Mouse (Mus musculus): Measurements from ENCODE around the gene Dcaf8.

Dcaf8 gene

GRCm38 (mm10) chr1:172147835-172148278 is at the start of gene Dcaf8:
Gene Dcaf8, plus strand, starts transcription at chr1:172148084.
- DNase-seq (ENCODE audit: low spot score in 2 of 2) = peak; percentile 92 to 94

- no peak for DNase-seq (ENCODE audit: low spot score in 2 of 2)
These were observed 48.4 kb upstream of the Dcaf8 start for GRCm38 (mm10) chr1:172099325-172100033.

- DNase-seq (ENCODE audit: low spot score in 2 of 2) = no peak
These were observed 44.3 kb upstream of the Dcaf8 start for GRCm38 (mm10) chr1:172103619-172104018.

- DNase-seq (ENCODE audit: low spot score in 2 of 2) = no peak
These were observed 42.8 kb upstream of the Dcaf8 start for GRCm38 (mm10) chr1:172105101-172105500.

- no peak for DNase-seq (ENCODE audit: low spot score in 2 of 2)
These were observed 40.0 kb upstream of the Dcaf8 start for GRCm38 (mm10) chr1:172107777-172108477.

- no peak for DNase-seq (ENCODE audit: low spot score in 2 of 2)
These were observed 30.9 kb upstream of the Dcaf8 start for GRCm38 (mm10) chr1:172116948-172117347.

GRCm38 (mm10) chr1:172119100-172119499 is 28.8 kb upstream of the Dcaf8 start:
- no peak for DNase-seq (ENCODE audit: low spot score in 2 of 2)

- peak in 1 of 2 experiments; percentile 14 for DNase-seq (ENCODE audit: low spot score in 2 of 2)
These were observed 28.2 kb upstream of the Dcaf8 start for GRCm38 (mm10) chr1:172119720-172120119.

GRCm38 (mm10) chr1:172122671-172123070 is 25.2 kb upstream of the Dcaf8 start:
- DNase-seq (ENCODE audit: low spot score in 2 of 2) = no peak

- DNase-seq (ENCODE audit: low spot score in 2 of 2) = no peak
These were observed 23.3 kb upstream of the Dcaf8 start for GRCm38 (mm10) chr1:172124572-172124971.

- DNase-seq (ENCODE audit: low spot score in 2 of 2) = peak; percentile 64 to 67
These were observed 21.2 kb upstream of the Dcaf8 start, which contains the start of gene Pex19 for GRCm38 (mm10) chr1:172126376-172127347. Gene Pex19, plus strand, starts transcription at chr1:172126755.

- no peak for DNase-seq (ENCODE audit: low spot score in 2 of 2)
These were observed 20.4 kb upstream of the Dcaf8 start for GRCm38 (mm10) chr1:172127487-172127886.

- no peak for DNase-seq (ENCODE audit: low spot score in 2 of 2)
These were observed 19.3 kb upstream of the Dcaf8 start for GRCm38 (mm10) chr1:172128563-172128962.

GRCm38 (mm10) chr1:172129108-172129507 is 18.8 kb upstream of the Dcaf8 start:
- no peak for DNase-seq (ENCODE audit: low spot score in 2 of 2)

- no peak for DNase-seq (ENCODE audit: low spot score in 2 of 2)
These were observed 18.1 kb upstream of the Dcaf8 start for GRCm38 (mm10) chr1:172129780-172130179.

- no peak for DNase-seq (ENCODE audit: low spot score in 2 of 2)
These were observed 15.6 kb upstream of the Dcaf8 start for GRCm38 (mm10) chr1:172132319-172132718.

GRCm38 (mm10) chr1:172133535-172133934 is 14.3 kb upstream of the Dcaf8 start:
- no peak for DNase-seq (ENCODE audit: low spot score in 2 of 2)

- DNase-seq (ENCODE audit: low spot score in 2 of 2) = no peak
These were observed 13.8 kb upstream of the Dcaf8 start for GRCm38 (mm10) chr1:172134072-172134471.

- no peak for DNase-seq (ENCODE audit: low spot score in 2 of 2)
These were observed 7.7 kb upstream of the Dcaf8 start for GRCm38 (mm10) chr1:172140160-172140559.

GRCm38 (mm10) chr1:172140825-172141224 is 7.1 kb upstream of the Dcaf8 start:
- no peak for DNase-seq (ENCODE audit: low spot score in 2 of 2)

- no peak for DNase-seq (ENCODE audit: low spot score in 2 of 2)
These were observed 6.4 kb upstream of the Dcaf8 start for GRCm38 (mm10) chr1:172141529-172141928.

GRCm38 (mm10) chr1:172143570-172143969 is 4.3 kb upstream of the Dcaf8 start:
- DNase-seq (ENCODE audit: low spot score in 2 of 2) = peak; percentile 13 to 45

Data from right cerebral cortex, postnatal 36 days (tissue).